Mouse (Mus musculus): ENCODE measurements around the gene Dbi. TPM values are rescaled to one million over a fixed set of nuclear protein-coding genes. Genes with fewer than 3 reads are reported as not detected.

The Dbi gene
- total RNA-seq (2017) = 156 and 161 TPM in 2 replicates

DNA sequence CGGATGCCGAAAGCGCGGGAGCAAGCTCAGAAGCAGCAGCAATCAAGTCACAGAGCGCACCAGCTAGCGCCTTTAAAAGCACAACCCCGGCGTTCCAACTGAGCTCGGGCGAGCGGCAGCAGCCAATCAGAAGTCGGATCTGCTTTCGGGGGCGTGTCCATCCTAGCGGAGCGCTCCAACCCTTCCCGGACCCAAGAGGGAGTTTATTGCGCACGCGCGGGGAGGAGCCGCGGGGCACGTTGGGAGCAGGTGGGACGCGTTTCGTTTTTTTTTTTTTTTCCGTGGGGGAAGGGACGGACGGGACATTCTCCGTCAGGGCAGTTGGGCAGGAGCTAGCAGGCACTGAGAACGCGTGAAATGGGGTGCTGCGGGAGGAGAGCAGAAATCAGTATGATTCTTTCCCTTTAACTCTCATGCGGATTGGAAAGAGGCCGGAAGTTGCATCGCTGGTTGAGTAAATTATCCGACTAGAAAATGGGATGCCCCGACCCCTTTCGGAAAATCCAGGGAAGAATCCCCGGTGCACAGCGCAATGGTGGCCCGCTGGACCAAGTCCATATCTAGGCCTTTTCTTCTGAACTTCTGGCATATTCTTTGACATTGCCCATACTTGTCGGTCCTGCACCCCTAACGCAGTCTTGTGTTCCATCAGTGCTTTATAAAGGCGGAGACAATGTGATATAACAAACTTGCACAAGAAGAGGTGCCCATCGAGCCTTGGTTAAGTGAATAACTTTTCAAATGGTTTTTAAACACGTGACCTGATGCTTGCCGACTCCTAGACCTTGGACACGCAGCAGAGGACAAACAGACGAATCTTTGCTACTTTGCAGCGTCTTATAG is at the start of gene Dbi, which contains the start of gene 3110009E18Rik:
Gene Dbi (minus strand): TSS at position 110 of the 843 bp plus-strand sequence.
Gene 3110009E18Rik (plus strand): TSS at position 219 of the 843 bp plus-strand sequence.
- peak; percentile 93 to 95 for ATAC-seq (replicated peaks in 1 of 2; ENCODE audit: insufficient read depth in 1 of 2, low FRiP score in 2 of 2, low TSS enrichment in 1 of 2, low read depth in 1 of 2, poor library complexity in 2 of 2, severe bottlenecking in 2 of 2)

DNA sequence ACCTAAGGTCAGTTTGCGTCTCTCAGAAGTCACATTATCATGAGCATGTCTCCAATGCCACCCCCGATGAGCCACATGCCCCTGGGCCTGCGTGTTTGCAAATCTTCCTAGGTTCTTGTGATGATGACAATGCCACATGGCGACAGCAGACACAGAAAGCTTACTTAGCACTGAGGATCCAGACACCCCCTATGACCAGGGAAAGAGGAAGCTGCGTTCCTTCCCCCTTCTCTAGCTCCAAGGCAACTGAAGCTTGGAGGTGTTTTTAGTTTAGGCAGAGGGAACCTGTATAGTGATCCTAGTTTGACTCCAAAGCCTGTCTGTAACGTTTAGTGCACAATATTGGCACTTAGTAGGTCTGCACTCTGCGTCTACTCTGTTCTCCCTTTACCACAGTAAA is 49.4 kb upstream of the Dbi start:
- 0 out of 4 replicates have a peak, but pooled peaks of 1 of the 2 experiments have one; percentile 32 for ATAC-seq (replicated peaks in 1 of 2; ENCODE audit: insufficient read depth in 1 of 2, low FRiP score in 2 of 2, low TSS enrichment in 1 of 2, low read depth in 1 of 2, poor library complexity in 2 of 2, severe bottlenecking in 2 of 2)

DNA sequence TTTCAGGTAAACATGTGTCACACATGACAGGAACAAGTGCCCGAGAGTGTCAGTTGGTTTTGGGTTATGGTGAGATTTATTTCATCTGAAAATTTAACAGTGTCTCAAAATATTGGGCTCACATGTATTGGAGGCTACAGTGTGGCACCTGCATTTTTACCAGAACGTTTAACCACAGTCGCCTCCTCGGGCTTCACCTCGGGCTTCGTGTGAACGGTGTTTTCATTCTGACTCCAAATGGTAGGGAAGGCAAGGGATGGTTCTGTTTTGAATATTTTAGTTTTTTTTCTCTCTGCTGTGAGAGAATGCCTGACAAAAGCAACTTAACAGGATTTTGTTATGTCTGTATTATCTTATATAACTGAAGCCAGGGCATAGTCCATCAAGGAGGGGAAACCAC is 47.8 kb upstream of the Dbi start:
- ATAC-seq (replicated peaks in 1 of 2; ENCODE audit: insufficient read depth in 1 of 2, low FRiP score in 2 of 2, low TSS enrichment in 1 of 2, low read depth in 1 of 2, poor library complexity in 2 of 2, severe bottlenecking in 2 of 2) = no peak

DNA sequence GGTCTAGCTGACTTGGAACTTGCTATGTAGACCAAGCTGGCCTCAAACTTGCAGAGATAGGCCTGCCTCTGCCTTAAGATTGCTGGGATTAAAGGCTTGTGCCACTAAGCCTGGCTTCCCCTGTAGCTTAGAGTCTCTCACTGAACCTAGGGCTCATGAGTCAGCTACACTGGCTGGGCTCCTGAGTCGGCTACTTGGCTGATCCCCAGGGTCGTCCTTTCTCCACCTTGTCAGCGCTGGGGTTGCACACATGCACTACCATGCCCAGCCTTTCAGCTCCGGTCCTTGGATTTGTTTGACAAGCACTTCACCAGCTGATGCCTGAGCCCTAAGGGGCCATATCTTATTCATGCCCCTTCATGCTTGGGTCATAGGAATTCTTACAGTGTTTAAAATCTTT is 47.1 kb upstream of the Dbi start:
- no peak for ATAC-seq (replicated peaks in 1 of 2; ENCODE audit: insufficient read depth in 1 of 2, low FRiP score in 2 of 2, low TSS enrichment in 1 of 2, low read depth in 1 of 2, poor library complexity in 2 of 2, severe bottlenecking in 2 of 2)

DNA sequence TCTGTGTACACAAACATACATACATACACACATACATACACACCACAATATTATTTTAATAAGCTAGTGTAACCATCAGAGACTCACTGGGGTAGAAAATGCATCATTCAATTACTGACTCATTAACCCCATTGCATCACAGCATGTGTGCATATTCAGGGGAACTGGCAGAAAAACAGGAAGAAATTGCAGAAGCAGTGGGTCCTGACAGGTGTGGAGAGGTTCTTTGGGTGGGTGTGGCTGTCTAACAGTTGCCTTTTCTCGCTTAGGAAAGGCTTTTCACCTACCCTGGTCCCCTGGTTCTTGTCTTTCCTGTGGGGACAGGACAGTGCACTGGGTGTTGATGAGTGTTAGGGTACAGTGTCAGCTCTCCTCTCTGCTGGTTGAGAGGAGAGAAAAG is 41.7 kb upstream of the Dbi start:
- ATAC-seq (replicated peaks in 1 of 2; ENCODE audit: insufficient read depth in 1 of 2, low FRiP score in 2 of 2, low TSS enrichment in 1 of 2, low read depth in 1 of 2, poor library complexity in 2 of 2, severe bottlenecking in 2 of 2) = peak in 1 of 2 experiments; percentile 17; a peak in 2 of 4 replicates

DNA sequence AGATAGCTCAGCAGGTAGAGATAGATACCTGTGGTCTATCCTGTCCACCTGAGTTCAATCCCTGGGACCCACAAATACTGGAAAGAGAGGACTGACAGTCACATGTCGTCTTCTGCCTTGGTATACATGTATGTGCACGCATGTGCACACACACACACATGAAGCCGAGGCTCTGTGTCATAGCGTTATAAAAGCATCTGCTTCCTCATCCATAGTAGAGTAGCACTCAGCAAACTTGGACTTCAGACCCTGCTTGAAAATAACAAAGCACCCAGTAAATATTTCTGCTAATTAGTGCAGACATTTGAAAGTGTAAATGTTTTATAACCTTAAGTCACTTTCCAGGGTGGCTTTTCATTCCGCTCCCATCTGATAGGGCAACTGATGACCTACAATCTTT is 40.6 kb upstream of the Dbi start:
- ATAC-seq (replicated peaks in 1 of 2; ENCODE audit: insufficient read depth in 1 of 2, low FRiP score in 2 of 2, low TSS enrichment in 1 of 2, low read depth in 1 of 2, poor library complexity in 2 of 2, severe bottlenecking in 2 of 2) = no peak

DNA sequence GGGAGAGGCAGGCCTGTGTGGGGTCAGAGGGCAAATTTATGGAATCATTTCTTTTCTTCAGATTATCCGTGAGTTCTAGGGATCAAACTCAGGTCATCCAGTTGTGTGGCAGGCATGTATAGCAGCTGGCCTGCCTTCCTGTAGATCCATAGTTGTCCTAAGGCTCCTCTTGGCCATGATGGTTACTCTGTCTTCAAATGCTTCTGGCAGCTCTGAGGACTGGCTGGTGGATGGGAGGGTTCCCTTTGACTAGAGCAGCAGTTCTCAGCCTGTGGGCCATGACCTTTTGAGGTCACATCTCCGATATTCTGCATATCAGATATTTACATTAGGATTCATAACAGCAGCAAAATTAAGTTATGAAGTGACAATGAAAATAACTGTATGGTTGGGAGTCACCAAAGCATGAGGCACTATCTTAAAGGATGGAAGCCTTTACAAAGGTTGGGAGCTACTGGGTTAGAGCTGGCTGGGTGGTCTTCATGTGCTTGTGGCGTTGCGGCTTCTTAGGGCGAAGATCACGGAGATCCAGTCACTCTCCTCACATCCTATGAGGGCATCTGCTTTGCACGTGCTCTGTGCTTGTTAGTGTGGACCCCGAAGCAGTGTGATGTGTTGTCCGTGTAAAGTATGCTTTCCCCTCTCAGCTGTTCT is 37.7 kb upstream of the Dbi start:
- no peak for ATAC-seq (replicated peaks in 1 of 2; ENCODE audit: insufficient read depth in 1 of 2, low FRiP score in 2 of 2, low TSS enrichment in 1 of 2, low read depth in 1 of 2, poor library complexity in 2 of 2, severe bottlenecking in 2 of 2)

DNA sequence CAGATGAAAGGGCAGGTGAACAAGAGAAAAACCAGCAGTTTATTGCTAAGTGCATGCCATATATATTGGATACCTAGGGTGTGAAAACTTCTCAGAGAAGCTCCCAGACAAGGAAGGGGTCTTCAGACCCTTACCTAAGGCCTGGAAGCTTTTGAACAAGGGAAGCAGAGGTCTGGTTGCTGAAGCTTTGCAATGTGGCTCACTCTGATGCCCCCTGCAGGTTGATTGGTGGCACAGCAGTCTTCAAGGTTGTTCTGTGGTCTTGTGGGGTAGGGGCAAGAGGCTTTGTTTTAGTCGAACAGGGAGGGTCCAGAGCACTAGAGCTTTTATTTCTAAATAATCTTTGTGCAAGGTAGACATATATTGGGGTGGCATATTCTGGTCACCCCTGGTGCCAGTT is 34.4 kb upstream of the Dbi start:
- ATAC-seq (replicated peaks in 1 of 2; ENCODE audit: insufficient read depth in 1 of 2, low FRiP score in 2 of 2, low TSS enrichment in 1 of 2, low read depth in 1 of 2, poor library complexity in 2 of 2, severe bottlenecking in 2 of 2) = peak; percentile 65; a peak in 2 of 4 replicates

DNA sequence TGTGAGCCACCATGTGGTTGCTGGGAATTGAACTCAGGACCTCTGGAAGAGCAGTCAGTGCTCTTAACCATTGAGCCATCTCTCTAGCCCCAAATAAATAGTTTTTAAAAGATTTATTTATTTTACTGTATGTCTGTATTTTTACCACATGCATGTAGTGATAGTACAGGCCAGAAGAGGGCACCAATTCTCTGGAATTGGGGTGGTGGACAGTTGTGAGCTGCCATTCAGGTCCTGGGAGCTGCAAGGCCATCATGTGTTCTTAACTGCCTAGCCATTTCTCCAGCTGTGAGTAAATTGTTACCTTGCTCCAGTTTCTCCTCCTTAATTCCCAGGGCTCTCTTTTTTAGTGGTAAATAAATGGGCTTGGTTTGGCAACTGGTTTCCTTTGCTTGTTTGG is 33.4 kb upstream of the Dbi start:
- ATAC-seq (replicated peaks in 1 of 2; ENCODE audit: insufficient read depth in 1 of 2, low FRiP score in 2 of 2, low TSS enrichment in 1 of 2, low read depth in 1 of 2, poor library complexity in 2 of 2, severe bottlenecking in 2 of 2) = peak; percentile 67 to 73; a peak in 2 of 4 replicates

DNA sequence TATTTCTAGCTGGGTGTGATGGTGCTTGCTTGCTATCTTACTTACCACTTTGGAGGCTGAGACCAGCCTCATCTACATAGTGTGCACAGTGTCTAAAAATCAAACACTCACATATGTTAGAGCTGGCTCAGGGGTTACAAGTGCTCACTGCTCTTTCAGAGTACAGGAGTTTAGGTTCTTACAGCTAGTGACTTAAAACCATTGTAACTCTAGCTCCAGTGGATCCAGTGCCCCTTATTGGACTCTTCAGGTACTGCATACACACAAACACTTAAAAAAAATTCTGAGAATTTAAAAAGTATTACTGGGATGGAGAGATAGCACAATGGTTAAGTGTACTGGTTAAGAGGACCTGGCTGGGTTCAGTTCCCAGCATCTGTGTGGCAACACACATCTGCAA is 26.1 kb upstream of the Dbi start:
- peak; percentile 18 to 70; a peak in 3 of 4 replicates for ATAC-seq (replicated peaks in 1 of 2; ENCODE audit: insufficient read depth in 1 of 2, low FRiP score in 2 of 2, low TSS enrichment in 1 of 2, low read depth in 1 of 2, poor library complexity in 2 of 2, severe bottlenecking in 2 of 2)

DNA sequence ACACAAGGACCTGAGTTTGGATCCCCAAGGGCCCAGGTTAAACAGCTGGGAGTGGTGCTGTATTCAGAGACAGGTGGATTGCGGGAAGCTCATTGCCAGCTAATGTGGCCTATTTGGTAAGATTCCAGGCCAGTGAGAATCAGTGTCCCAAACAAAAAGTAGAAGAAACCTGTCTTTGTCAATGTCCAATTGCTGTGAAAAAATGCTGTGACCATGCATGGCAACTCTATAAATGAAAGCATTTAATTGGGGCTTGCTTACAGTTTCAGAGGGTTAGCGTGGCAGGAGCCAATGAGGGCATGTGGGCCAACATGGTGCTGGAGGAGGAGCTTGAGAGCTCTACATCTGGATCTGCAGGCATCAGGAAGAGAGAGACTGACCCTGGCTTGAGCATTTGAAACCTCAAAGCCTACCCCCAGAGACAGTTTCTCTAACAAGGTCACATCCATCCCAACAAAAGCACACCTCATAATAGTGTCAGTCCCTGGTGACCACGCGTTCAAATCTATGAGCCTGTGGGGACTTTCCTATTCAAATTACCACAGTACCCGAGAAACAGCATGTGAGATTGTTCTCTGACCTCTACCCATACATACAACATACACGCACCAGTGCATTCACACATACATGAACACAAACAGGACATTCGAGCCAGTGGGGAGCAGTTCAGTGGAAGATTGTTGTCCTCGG is 24.8 kb upstream of the Dbi start:
- no peak for ATAC-seq (replicated peaks in 1 of 2; ENCODE audit: insufficient read depth in 1 of 2, low FRiP score in 2 of 2, low TSS enrichment in 1 of 2, low read depth in 1 of 2, poor library complexity in 2 of 2, severe bottlenecking in 2 of 2)

DNA sequence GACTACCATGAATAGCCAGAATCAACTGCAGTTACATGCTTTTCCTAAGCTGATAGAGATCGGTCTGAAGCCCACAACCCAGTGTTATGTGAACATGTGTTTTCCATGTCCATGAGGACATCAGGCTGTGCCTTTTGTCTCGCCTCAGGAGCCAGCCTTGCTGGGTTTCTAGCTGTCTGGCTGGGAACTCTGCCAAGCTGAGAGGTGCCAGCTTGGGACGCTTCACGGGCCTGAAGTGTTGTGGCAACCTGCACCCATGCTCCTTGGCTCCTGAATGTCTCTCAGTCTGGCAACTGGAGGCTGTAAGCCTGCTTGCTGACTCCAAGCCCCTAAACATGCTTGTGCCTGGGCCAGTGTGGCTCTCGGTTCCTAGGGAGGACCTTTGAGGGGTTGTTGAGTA is 21.7 kb upstream of the Dbi start:
- no peak for ATAC-seq (replicated peaks in 1 of 2; ENCODE audit: insufficient read depth in 1 of 2, low FRiP score in 2 of 2, low TSS enrichment in 1 of 2, low read depth in 1 of 2, poor library complexity in 2 of 2, severe bottlenecking in 2 of 2)

DNA sequence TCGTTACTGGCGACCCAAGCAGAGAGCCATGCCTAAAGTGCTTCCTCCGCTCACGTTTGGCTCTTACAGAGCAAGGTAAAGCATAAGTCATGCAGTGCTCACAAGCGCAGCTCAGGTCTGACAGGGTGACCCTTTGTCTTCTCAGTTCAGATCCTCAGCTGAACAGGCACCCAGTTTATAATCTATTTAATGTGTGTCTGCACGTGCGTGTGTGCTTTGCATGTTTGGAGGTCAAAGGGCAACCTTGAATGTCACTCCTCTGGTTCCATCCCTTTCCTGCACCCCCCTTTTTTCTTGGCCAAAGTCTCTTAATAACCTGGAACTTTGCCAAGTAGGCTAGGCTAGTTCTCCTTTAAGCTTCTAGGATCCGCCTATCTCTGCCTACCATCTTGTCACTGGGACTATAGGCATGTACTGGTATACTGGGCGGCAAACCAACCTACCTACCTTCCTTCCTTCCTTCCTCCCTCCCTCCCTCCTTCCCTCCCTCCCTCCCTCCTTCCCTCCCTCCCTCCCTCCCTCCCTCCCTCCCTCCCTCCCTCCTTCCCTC is 19.3 kb upstream of the Dbi start:
- no peak for ATAC-seq (replicated peaks in 1 of 2; ENCODE audit: insufficient read depth in 1 of 2, low FRiP score in 2 of 2, low TSS enrichment in 1 of 2, low read depth in 1 of 2, poor library complexity in 2 of 2, severe bottlenecking in 2 of 2)

DNA sequence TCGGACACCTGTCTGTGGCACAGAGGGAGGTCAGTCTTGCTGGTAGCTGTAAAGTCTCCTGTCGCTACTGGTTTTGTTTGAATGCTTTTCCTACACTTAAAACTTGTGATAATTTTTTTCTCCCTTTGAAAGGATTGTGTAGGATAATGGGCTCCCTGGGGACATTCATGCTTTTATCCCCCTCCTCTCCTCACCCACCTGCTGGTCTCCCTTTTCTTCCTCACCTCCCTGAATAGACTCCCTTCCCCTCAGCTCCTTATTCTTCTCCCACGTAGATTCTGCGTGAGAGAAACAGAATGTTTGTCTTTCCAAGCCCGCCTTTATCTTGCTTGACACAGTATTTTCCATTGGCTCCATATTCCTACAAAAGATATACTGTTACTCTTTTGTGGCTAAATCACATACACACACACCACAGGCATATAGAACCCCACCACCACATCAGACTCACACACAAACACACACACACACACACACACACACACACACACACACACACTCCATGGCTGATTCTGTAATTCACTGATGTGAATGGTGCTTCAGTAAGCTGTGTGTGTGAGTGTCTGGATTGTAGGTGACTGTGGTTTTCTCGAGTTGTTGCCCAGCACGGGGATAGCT is 18.2 kb upstream of the Dbi start:
- no peak for ATAC-seq (replicated peaks in 1 of 2; ENCODE audit: insufficient read depth in 1 of 2, low FRiP score in 2 of 2, low TSS enrichment in 1 of 2, low read depth in 1 of 2, poor library complexity in 2 of 2, severe bottlenecking in 2 of 2)

DNA sequence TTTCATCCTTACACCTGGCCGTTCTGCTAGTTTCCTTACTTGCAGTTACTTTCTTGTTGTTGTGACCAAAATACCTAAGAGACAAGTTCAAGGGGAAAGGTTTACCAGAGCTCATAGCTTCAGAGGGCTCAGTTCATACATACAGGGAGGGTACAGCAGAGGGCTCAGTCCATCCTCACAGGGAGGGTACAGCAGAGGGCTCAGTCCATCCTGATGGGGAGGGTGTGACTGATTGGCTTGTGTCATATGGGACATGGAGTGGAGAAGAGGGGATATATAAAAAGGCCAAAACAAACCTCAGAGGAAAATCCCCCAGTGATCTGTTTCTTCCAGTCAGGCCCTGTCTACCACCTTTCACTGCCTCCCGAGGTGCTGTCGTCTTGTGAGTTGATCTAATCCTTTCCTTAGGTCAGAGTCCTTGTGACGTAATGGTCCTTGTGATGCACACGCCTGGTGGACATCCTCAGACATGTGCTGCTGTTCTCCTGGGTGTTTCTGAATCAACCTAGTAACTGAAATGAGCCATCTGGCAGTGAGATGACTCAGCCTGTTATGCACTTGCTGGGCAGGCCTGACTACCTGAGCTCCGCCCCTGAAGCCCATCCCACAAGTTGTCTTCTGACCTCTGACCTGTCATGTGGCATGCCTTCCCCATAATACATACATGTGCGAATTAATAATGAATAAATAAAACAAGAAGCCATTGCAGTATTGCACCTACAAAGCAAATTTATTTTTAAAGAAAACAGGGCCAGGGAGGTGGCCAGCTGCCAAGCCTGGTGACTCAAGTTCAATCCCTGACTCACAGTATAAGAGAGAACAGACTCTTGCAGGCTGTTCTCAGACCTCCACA is 15.3 kb upstream of the Dbi start:
- ATAC-seq (replicated peaks in 1 of 2; ENCODE audit: insufficient read depth in 1 of 2, low FRiP score in 2 of 2, low TSS enrichment in 1 of 2, low read depth in 1 of 2, poor library complexity in 2 of 2, severe bottlenecking in 2 of 2) = no peak

DNA sequence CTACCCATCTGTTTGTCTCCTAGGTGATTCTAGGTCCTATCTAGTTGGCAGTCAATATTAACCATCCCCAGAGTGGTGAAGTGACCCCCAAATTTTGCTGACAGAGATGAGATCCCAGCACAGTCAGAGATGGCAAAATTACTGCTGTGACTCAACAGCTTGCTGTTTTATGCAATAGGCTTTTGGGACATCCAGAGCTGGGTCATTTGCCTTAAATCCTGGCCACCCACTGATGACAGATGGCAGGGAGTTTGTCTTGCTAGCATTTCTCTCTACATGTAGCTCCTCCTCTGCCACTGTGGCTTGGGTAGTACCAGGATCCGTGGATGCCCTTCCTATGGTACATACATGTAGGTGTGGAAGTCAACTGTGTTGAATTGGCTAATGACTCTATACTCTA is 11.5 kb upstream of the Dbi start:
- ATAC-seq (replicated peaks in 1 of 2; ENCODE audit: insufficient read depth in 1 of 2, low FRiP score in 2 of 2, low TSS enrichment in 1 of 2, low read depth in 1 of 2, poor library complexity in 2 of 2, severe bottlenecking in 2 of 2) = no peak

DNA sequence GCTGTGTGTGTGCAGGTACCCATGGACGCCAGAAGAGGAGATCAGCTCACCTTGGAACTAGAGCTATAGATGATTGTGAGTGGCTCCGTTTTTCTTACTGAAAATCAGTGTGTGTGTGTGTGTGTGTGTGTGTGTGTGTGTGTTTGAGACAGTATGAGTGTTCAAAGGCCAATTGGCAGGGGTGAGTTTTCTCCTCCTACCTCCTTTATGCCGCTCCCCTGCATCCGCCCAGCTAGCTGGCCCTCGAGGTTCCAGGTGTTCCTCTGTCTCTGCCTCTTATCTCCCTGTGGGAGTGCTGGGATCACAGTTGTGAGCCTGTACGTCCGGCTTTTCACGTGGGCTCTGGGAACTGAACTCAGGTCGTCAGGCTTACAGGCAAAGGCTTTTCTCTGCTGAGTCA is 5.4 kb upstream of the Dbi start:
- no peak for ATAC-seq (replicated peaks in 1 of 2; ENCODE audit: insufficient read depth in 1 of 2, low FRiP score in 2 of 2, low TSS enrichment in 1 of 2, low read depth in 1 of 2, poor library complexity in 2 of 2, severe bottlenecking in 2 of 2)

All from hematopoietic stem cell, adult 5-6 weeks (primary cell).